Mouse (Mus musculus) CH12.LX (cell line): ENCODE results near the gene Add1. TPM values are rescaled to one million over a fixed set of nuclear protein-coding genes. Genes with fewer than 3 reads are reported as not detected.

ENCODE experiments used
- DNase-seq: peaks from one replicate; pipeline ENCODE4 v3.0.0-alpha.2; 2013; ENCODE audit errors: extremely low read depth
- H3K27ac ChIP-seq: 2 replicates; pipeline ENCODE4 v1.5.1; 2012; ENCODE audit warnings: low read depth, mild to moderate bottlenecking, control low read depth, moderate library complexity; ENCODE audit not compliant: insufficient read depth
- H3K27me3 ChIP-seq: replicated peaks from 2 replicates; pipeline ENCODE3; 2012; ENCODE audit warnings: inconsistent platforms
- H3K36me3 ChIP-seq, 2 experiments: replicated peaks in 1 of 2; 2 replicates each; pipeline versions ENCODE3 to v1.6.1; 2012; ENCODE audit warnings: inconsistent platforms in 1 of 2, low read length in 1 of 2, mild to moderate bottlenecking in 1 of 2, mixed read lengths in 1 of 2, moderate library complexity in 1 of 2; ENCODE audit not compliant: control insufficient read depth in 1 of 2, insufficient read depth in 1 of 2
- H3K4me1 ChIP-seq, 2 experiments: 2 replicates each; pipeline ENCODE4 v1.6.1; 2012; ENCODE audit warnings: inconsistent platforms in 1 of 2, moderate library complexity in 1 of 2; ENCODE audit not compliant: insufficient read depth in 2 of 2, control insufficient read depth in 1 of 2
- H3K4me2 ChIP-seq: 2 replicates; pipeline ENCODE4 v1.6.1; 2012; ENCODE audit warnings: low read depth, mild to moderate bottlenecking, control low read depth; ENCODE audit not compliant: poor library complexity, insufficient read depth, severe bottlenecking
- H3K4me3 ChIP-seq, 3 experiments: fragments of 150-350 bp in 1 of 3; sonication (generic) in 1 of 3; replicated peaks in 1 of 3; 2 replicates each; pipeline versions ENCODE3 to v1.5.1; 2011 to 2012; ENCODE audit warnings: low read depth in 2 of 3, low read length in 2 of 3, mild to moderate bottlenecking in 2 of 3, moderate library complexity in 2 of 3, control low read depth in 1 of 3, improper control_type of control experiment in 1 of 3, inconsistent platforms in 1 of 3, mixed read lengths in 1 of 3; ENCODE audit not compliant: poor library complexity in 1 of 3
- H3K79me2 ChIP-seq: replicated peaks from 2 replicates; pipeline ENCODE4 v1.6.1; 2012; ENCODE audit warnings: mild to moderate bottlenecking, moderate library complexity; ENCODE audit not compliant: control insufficient read depth, poor library complexity, insufficient read depth, severe bottlenecking; ENCODE audit errors: extremely low read depth
- H3K9ac ChIP-seq: 2 replicates; pipeline ENCODE4 v1.6.1; 2012; ENCODE audit warnings: low read depth, mild to moderate bottlenecking, control low read depth, moderate library complexity; ENCODE audit not compliant: insufficient read depth
- H3K9me3 ChIP-seq: replicated peaks from 2 replicates; pipeline ENCODE3; 2012; ENCODE audit warnings: low read length, inconsistent platforms, mixed read lengths
- BHLHE40 ChIP-seq: IDR thresholded peaks from 2 replicates; pipeline ENCODE4 v1.6.1; 2011; ENCODE audit warnings: mild to moderate bottlenecking, low read depth, low read length, improper control_type of control experiment
- CHD2 ChIP-seq: IDR thresholded peaks from 2 replicates; pipeline ENCODE4 v1.6.1; 2011; ENCODE audit warnings: low read length, improper control_type of control experiment
- CTCF ChIP-seq, 2 experiments: IDR thresholded peaks in 1 of 2; conservative IDR thresholded peaks in 1 of 2; 2 replicates each; pipeline ENCODE4 v1.5.1; 2011 to 2012; ENCODE audit warnings: low read depth in 2 of 2, low read length in 2 of 2, improper control_type of control experiment in 1 of 2, inconsistent platforms in 1 of 2, mild to moderate bottlenecking in 1 of 2, moderate library complexity in 1 of 2
- ELF1 ChIP-seq: IDR thresholded peaks from 2 replicates; pipeline ENCODE4 v1.6.1; 2014; ENCODE audit warnings: low read depth, mild to moderate bottlenecking, inconsistent platforms, low read length, improper control_type of control experiment
- EP300 ChIP-seq: IDR thresholded peaks from 2 replicates; pipeline ENCODE4 v1.6.1; 2011; ENCODE audit warnings: low read length, improper control_type of control experiment
- GABPA ChIP-seq: IDR thresholded peaks from 2 replicates; pipeline ENCODE4 v1.6.1; 2012; ENCODE audit warnings: low read depth, low read length, improper control_type of control experiment, inconsistent platforms; ENCODE audit not compliant: insufficient replicate concordance
- HCFC1 ChIP-seq: IDR thresholded peaks from 2 replicates; pipeline ENCODE4 v1.6.1; 2012; ENCODE audit warnings: low read depth, mild to moderate bottlenecking, inconsistent platforms, low read length, improper control_type of control experiment
- IRF4 ChIP-seq: IDR thresholded peaks from 2 replicates; pipeline ENCODE4 v1.6.1; 2014; ENCODE audit warnings: low read depth, mild to moderate bottlenecking, inconsistent platforms, low read length, improper control_type of control experiment
- KAT2A ChIP-seq: IDR thresholded peaks from 2 replicates; pipeline ENCODE4 v1.6.1; 2012; ENCODE audit warnings: low read length, improper control_type of control experiment, inconsistent platforms; ENCODE audit not compliant: insufficient replicate concordance
- MAFK ChIP-seq: IDR thresholded peaks from 2 replicates; pipeline ENCODE4 v1.6.1; 2011; ENCODE audit warnings: low read length, improper control_type of control experiment; ENCODE audit not compliant: insufficient replicate concordance
- MAX ChIP-seq: IDR thresholded peaks from 2 replicates; pipeline ENCODE4 v1.6.1; 2011; ENCODE audit warnings: low read length, improper control_type of control experiment
- MAZ ChIP-seq: IDR thresholded peaks from 2 replicates; pipeline ENCODE4 v1.6.1; 2012; ENCODE audit warnings: low read depth, mild to moderate bottlenecking, inconsistent platforms, low read length, improper control_type of control experiment, moderate library complexity
- MYC ChIP-seq: IDR thresholded peaks from 2 replicates; pipeline ENCODE4 v1.6.1; 2011; ENCODE audit warnings: low read depth, mild to moderate bottlenecking, improper control_type of control experiment, low read length
- NELFE ChIP-seq: IDR thresholded peaks from 2 replicates; pipeline ENCODE4 v1.6.1; 2011; ENCODE audit warnings: low read depth, low read length, improper control_type of control experiment
- PAX5 ChIP-seq: IDR thresholded peaks from 2 replicates; pipeline ENCODE4 v1.6.1; 2012; ENCODE audit warnings: low read length, inconsistent platforms, mixed read lengths
- POLR2A ChIP-seq: IDR thresholded peaks from 2 replicates; pipeline ENCODE4 v1.6.1; 2011; ENCODE audit warnings: low read depth, mild to moderate bottlenecking, improper control_type of control experiment, low read length
- POLR2AphosphoS2 ChIP-seq: IDR thresholded peaks from 2 replicates; pipeline ENCODE4 v1.6.1; 2011; ENCODE audit warnings: low read depth, low read length, improper control_type of control experiment
- RAD21 ChIP-seq: IDR thresholded peaks from 2 replicates; pipeline ENCODE4 v1.6.1; 2011; ENCODE audit warnings: low read depth, mild to moderate bottlenecking, low read length, improper control_type of control experiment, moderate library complexity
- RCOR1 ChIP-seq: conservative IDR thresholded peaks from 2 replicates; pipeline ENCODE4 v1.6.1; 2012; ENCODE audit warnings: low read depth, mild to moderate bottlenecking, inconsistent platforms, low read length, improper control_type of control experiment
- SMC3 ChIP-seq: IDR thresholded peaks from 2 replicates; pipeline ENCODE4 v1.6.1; 2011; ENCODE audit warnings: low read depth, low read length, improper control_type of control experiment
- TBP ChIP-seq: conservative IDR thresholded peaks from 2 replicates; pipeline ENCODE4 v1.6.1; 2011; ENCODE audit warnings: low read depth, low read length, improper control_type of control experiment
- TCF12 ChIP-seq: IDR thresholded peaks from 2 replicates; pipeline ENCODE4 v1.6.1; 2014; ENCODE audit warnings: low read depth, mild to moderate bottlenecking, inconsistent platforms, low read length, improper control_type of control experiment
- UBTF ChIP-seq: IDR thresholded peaks from 2 replicates; pipeline ENCODE4 v1.6.1; 2012; ENCODE audit warnings: low read depth, mild to moderate bottlenecking, inconsistent platforms, low read length, improper control_type of control experiment, moderate library complexity
- USF1 ChIP-seq: IDR thresholded peaks from 2 replicates; pipeline ENCODE4 v1.6.1; 2014; ENCODE audit warnings: low read depth, mild to moderate bottlenecking, inconsistent platforms, low read length, improper control_type of control experiment
- USF2 ChIP-seq: conservative IDR thresholded peaks from 2 replicates; pipeline ENCODE4 v1.6.1; 2011; ENCODE audit warnings: low read depth, low read length, improper control_type of control experiment
- ZC3H11A ChIP-seq: IDR thresholded peaks from 2 replicates; pipeline ENCODE4 v1.6.1; 2012; ENCODE audit warnings: low read depth, mild to moderate bottlenecking, inconsistent platforms, low read length, improper control_type of control experiment
- ZMIZ1 ChIP-seq: IDR thresholded peaks from 2 replicates; pipeline ENCODE4 v1.6.1; 2012; ENCODE audit warnings: low read depth, mild to moderate bottlenecking, inconsistent platforms, low read length, improper control_type of control experiment
- ZNF384 ChIP-seq: IDR thresholded peaks from 2 replicates; pipeline ENCODE4 v1.6.1; 2012; ENCODE audit warnings: low read depth, low read length, improper control_type of control experiment, inconsistent platforms
- dilution Hi-C: fragments of 300-500 bp; cut with MboI; formaldehyde crosslinking; loops from 2 replicates; pipeline ENCODE4 v1.14.3; 2020; ENCODE audit warnings: low sequenced_read_pairs; ENCODE audit not compliant: extremely low pct_unique_long_range_greater_than_20kb, extremely low pct_ligation_motif_present
- in situ Hi-C: fragments of 300-500 bp; cut with MboI; formaldehyde crosslinking; loops from 3 replicates; pipeline ENCODE4 v1.14.3; 2019; ENCODE audit warnings: low sequenced_read_pairs, low pct_ligation_motif_present, low pct_unique_long_range_greater_than_20kb, mixed read lengths
- polyA plus RNA-seq: library from polyadenylated mRNA; unstranded; fragments of >175 nt; gene quantifications from 2 replicates; pipeline ENCODE4 v1.2.1, GENCODE M21; 2012; ENCODE audit warnings: low read depth; ENCODE audit not compliant: insufficient read length
- total RNA-seq, 2 experiments: library from RNA; depleted of rRNA; stranded (reverse); fragments of 300-350 nt in 1 of 2; fragments of >200 nt in 1 of 2; gene quantifications; 2 replicates each; pipeline ENCODE4 v1.2.3; 2012 to 2014

The Add1 gene
- total and polyA plus RNA-seq, 3 experiments = 28.1 to 46.0 (median 45.0) TPM

- peak overlapping the region; percentile 77 for H3K4me2 ChIP-seq
- H3K27me3 ChIP-seq = no peaks in the 10 kb centered on the region
- peak overlapping the region; percentile 50 for H3K27ac ChIP-seq
- peak overlapping the region; percentile 60 to 68 (median 61) for H3K4me3 ChIP-seq
- peaks cover 19 to 49% of the 10 kb centered on the region in 2 experiments for H3K4me1 ChIP-seq
- peaks cover 5% of the 10 kb centered on the region for H3K9me3 ChIP-seq
- peak; percentile 62 for DNase-seq
- in situ Hi-C loops (loop anchor here (25.0 kb wide), 1 partner anchor 494 kb away; the partner anchor contains the start of gene Hgfac), dilution Hi-C loops (no loop called here)
- TF ChIP-seq POLR2AphosphoS2 = no peak
- no peak for TF ChIP-seq ZC3H11A
- TF ChIP-seq TBP = 0 out of 2 replicates have a peak, but pooled peaks have one; percentile 42
- no peak for TF ChIP-seq CTCF (conservative IDR thresholded peaks at IDR 0.05 in 1 of 2, IDR thresholded peaks at IDR 0.05 in 1 of 2; ENCODE audit: low read depth in 2 of 2, low read length in 2 of 2)
- no peak for TF ChIP-seq CHD2
- TF ChIP-seq KAT2A = no peak
- TF ChIP-seq TCF12 = peak; percentile 43; the same call in 1 of the 2 replicates
- no peak for TF ChIP-seq ZNF384
- no peak for TF ChIP-seq GABPA
- TF ChIP-seq MAFK = no peak
- peak; percentile 49; the same call in 1 of the 2 replicates for TF ChIP-seq NELFE
- TF ChIP-seq USF1 = no peak
- peak; percentile 78 for TF ChIP-seq ELF1
- no peak for TF ChIP-seq MAZ
- TF ChIP-seq MAX = no peak
- no peak for TF ChIP-seq SMC3
- TF ChIP-seq RCOR1 = no peak
- TF ChIP-seq HCFC1 = peak; percentile 63
- peak; percentile 8; the same call in 1 of the 2 replicates for TF ChIP-seq IRF4
- peak; percentile 77 for TF ChIP-seq POLR2A
- peaks cover 9 to 27% of the 10 kb centered on the region in 2 experiments for H3K36me3 ChIP-seq
- H3K79me2 ChIP-seq = peaks cover 4% of the 10 kb centered on the region; the same call in 1 of the 2 replicates
- peak overlapping the region; percentile 72; the same call in 1 of the 2 replicates for H3K9ac ChIP-seq
Observed at GRCm38 (mm10) chr5:34543114-34543513, 30.4 kb upstream of the Add1 start.

GRCm38 (mm10) chr5:34547410-34547809 lies 26.1 kb upstream of the Add1 start:
- Histone ChIP-seq H3K4me2 (no peak overlapping the region), H3K9ac (no peak overlapping the region), H3K4me3 (no peak overlapping the region), H3K36me3 (peaks cover 31 to 70% of the 10 kb centered on the region in 2 experiments), H3K4me1 (peaks cover 8 to 35% of the 10 kb centered on the region in 2 experiments), H3K9me3 (peaks cover 5% of the 10 kb centered on the region)
- in situ Hi-C loops = loop anchor here (25.0 kb wide), 1 partner anchor 490 kb away; the partner anchor contains the start of gene Hgfac
- dilution Hi-C loops = no loop called here
- TF ChIP-seq UBTF = no peak
- TF ChIP-seq USF2 = no peak
- TF ChIP-seq MYC = no peak
- no peak for TF ChIP-seq NELFE
- TF ChIP-seq BHLHE40 = no peak
- no peak for TF ChIP-seq PAX5
- TF ChIP-seq ZNF384 = no peak
- TF ChIP-seq ZMIZ1 = no peak
- TF ChIP-seq CTCF (conservative IDR thresholded peaks at IDR 0.05 in 1 of 2, IDR thresholded peaks at IDR 0.05 in 1 of 2; ENCODE audit: low read depth in 2 of 2, low read length in 2 of 2) = peak; percentile 42 to 68; a peak in 3 of 4 replicates
- peak; percentile 48 for TF ChIP-seq SMC3
- TF ChIP-seq ELF1 = no peak
- no peak for TF ChIP-seq EP300
- TF ChIP-seq MAZ = no peak
- TF ChIP-seq RCOR1 = no peak
- peak; percentile 52 for TF ChIP-seq RAD21
- TF ChIP-seq, all 38 proteins: peak for 3
- DNase-seq = peak; percentile 39
- Histone ChIP-seq H3K27me3 (no peaks in the 10 kb centered on the region), H3K27ac (no peak overlapping the region), H3K79me2 (peaks cover 4% of the 10 kb centered on the region; the same call in 1 of the 2 replicates)
